Mouse (Mus musculus) megakaryocyte, embryonic 14.5 days (primary cell): ENCODE measurements around the gene Tbc1d2b. TPM values are rescaled to one million over a fixed set of nuclear protein-coding genes. Genes with fewer than 3 reads are reported as not detected.

Experiments used
- H3K27me3 ChIP-seq: replicated peaks from 2 replicates; pipeline ENCODE3; 2012; ENCODE audit warnings: inconsistent platforms
- H3K36me3 ChIP-seq: replicated peaks from 2 replicates; pipeline ENCODE3; 2012; ENCODE audit warnings: low read length, inconsistent platforms, mixed read lengths
- H3K4me1 ChIP-seq: 2 replicates; pipeline ENCODE4 v1.6.1; 2012; ENCODE audit warnings: inconsistent platforms
- H3K4me3 ChIP-seq: replicated peaks from 2 replicates; pipeline ENCODE3; 2012; ENCODE audit warnings: moderate library complexity, mild to moderate bottlenecking, inconsistent platforms
- H3K9me3 ChIP-seq: 2 replicates; pipeline ENCODE4 v1.6.1; 2012; ENCODE audit warnings: inconsistent platforms
- FLI1 ChIP-seq: IDR thresholded peaks from 2 replicates; pipeline ENCODE4 v1.6.1; 2012; ENCODE audit warnings: low read length, inconsistent platforms, mixed read lengths
- GATA1 ChIP-seq: IDR thresholded peaks from 3 replicates; pipeline ENCODE4 v1.6.1; 2012; ENCODE audit warnings: mixed read lengths, low read length, inconsistent platforms, borderline replicate concordance
- polyA plus RNA-seq: library from polyadenylated mRNA; stranded (reverse); fragments of >175 nt; gene quantifications from 2 replicates; pipeline ENCODE4 v1.2.3, GENCODE M21; 2012; ENCODE audit warnings: low replicate concordance; ENCODE audit not compliant: insufficient read depth

Tbc1d2b gene
- polyA plus RNA-seq, 1 experiment = 4.0 TPM

DNA sequence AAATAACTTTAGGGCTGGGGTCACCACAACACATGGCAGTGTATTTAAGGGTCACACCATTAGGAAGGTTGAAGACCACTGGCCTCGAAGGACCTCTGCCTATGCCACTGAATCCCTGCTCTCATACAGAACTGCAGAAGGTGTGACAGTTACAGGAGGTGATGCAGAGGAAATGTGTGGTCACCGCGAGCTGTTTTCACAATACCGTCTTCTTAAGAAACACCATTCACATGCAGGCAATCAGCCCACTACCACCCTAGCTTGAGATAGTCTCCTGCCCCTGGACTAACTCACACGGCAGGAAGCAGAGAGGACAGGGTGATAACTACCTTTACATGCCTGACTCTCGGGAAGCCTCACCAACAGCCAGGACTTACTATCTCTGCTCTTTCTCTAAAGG is 25.4 kb downstream of the Tbc1d2b start:
- Histone ChIP-seq H3K4me3 (peak overlapping the region; percentile 34), H3K9me3 (no peaks in the 10 kb centered on the region), H3K4me1 (peaks cover 99% of the 10 kb centered on the region), H3K36me3 (peaks cover 61% of the 10 kb centered on the region), H3K27me3 (no peaks in the 10 kb centered on the region)
- TF ChIP-seq GATA1 = no peak

DNA sequence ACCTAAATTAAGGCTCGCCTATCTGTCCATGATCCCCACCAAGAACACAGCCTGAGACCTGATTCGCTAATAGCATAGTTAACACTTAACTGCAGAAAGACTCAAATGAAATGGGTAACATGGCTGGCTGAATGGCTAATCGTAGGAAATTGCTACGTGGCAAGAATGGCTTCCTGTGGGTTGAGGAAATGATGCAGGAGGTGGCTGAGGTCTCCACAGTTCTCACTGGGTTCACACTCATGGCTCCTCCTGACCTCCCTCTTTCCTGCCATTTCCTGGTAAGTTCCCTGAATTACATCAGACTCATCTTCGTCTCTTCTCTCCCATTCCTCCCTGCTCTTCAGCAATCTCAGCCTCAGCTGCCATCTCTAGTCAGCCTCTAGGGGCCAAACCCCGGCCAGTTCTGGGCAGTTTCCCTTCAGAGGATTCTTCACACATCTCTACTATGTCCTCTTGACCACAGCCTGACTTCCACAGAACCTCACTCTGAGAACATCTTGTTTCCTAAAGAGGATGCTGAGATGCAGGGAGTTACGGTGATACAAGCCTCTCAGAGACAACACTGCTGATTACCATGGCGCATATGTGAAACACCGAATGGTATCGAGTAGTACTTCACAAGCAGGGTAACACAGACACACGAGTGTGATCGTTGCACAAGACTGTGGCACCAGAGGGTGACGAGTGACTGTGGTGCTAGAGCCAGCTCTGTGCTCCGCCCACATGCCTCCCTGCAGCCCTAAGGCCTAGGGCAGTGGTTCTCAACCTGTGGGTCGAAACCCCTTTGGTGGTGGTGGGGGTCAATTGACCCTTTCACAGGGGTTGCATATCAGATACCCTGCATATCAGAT is 26.1 kb downstream of the Tbc1d2b start:
- peaks cover 61% of the 10 kb centered on the region for H3K36me3 ChIP-seq
- no peaks in the 10 kb centered on the region for H3K27me3 ChIP-seq
- H3K4me3 ChIP-seq = peak overlapping the region; percentile 69
- TF ChIP-seq FLI1 (no peak), GATA1 (no peak)
- H3K9me3 ChIP-seq = no peaks in the 10 kb centered on the region
- peaks cover 99% of the 10 kb centered on the region for H3K4me1 ChIP-seq

DNA sequence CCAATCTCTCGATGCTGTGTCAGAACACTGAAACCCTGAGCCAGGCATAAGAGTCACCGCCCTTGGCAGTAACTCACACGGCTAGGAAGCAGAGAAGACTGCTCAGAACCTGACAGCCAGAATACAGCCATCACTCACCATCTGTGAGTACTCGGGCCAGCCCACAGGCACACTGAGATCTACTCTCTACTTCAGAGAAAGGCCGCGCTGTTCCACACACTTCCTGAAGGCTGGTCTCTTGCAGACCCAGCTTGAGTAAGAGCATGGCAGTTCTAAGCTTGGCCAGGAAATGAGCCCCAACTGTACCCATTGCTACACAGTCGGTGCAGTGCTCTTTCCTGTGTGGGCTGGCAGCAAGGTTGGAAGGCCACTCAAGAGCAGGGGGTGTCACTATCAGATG is 27.7 kb downstream of the Tbc1d2b start:
- Histone ChIP-seq H3K4me3 (peak overlapping the region; percentile 82), H3K27me3 (no peaks in the 10 kb centered on the region), H3K36me3 (peaks cover 57% of the 10 kb centered on the region), H3K4me1 (peaks cover 99% of the 10 kb centered on the region), H3K9me3 (no peaks in the 10 kb centered on the region)
- TF ChIP-seq GATA1 = no peak
- TF ChIP-seq FLI1 = no peak

DNA sequence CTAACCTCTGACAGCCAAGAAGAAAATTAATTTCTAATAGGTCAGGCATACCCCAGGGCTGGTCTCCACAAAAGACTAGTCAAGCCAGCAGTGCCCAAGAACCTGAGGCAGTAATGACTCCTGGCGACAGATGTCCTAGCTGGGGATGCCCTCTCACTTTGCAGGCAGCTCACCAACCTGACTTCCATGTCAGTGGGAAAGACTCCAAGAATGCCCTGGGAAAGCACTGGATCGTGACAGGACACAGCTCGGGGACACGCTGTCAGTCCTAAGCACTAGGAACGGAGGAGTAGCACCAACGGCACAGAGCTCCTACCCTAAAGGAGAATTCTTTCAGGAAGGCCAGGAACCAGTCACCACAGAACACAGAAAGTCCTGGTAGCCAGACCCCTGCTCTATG is 28.3 kb downstream of the Tbc1d2b start:
- Histone ChIP-seq H3K36me3 (peaks cover 53% of the 10 kb centered on the region), H3K4me1 (peaks cover 99% of the 10 kb centered on the region), H3K4me3 (peak overlapping the region; percentile 82)

DNA sequence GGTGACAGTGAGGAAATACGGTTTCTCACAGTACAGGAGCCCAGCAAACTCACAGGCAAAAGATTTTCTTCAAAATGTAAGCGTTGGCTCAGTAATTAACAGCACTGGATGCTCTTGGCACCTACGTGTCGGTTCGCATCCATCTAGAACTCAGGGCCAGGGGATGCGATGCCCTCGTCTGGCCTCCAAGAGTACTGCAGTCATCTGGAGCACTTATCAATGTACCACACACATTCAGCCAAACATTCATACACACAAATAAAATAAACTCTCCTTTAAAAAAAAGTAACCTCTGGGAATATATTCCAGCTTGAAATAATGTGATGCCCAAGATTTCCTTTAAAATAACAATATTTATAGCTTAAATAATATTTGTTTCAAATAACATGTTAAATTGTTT is 29.0 kb downstream of the Tbc1d2b start:
- TF ChIP-seq FLI1 (no peak), GATA1 (no peak)
- Histone ChIP-seq H3K4me3 (no peak overlapping the region), H3K36me3 (peaks cover 47% of the 10 kb centered on the region), H3K9me3 (no peaks in the 10 kb centered on the region), H3K27me3 (no peaks in the 10 kb centered on the region), H3K4me1 (peaks cover 99% of the 10 kb centered on the region)

More for the DNA sequence above, 28.3 kb downstream of the Tbc1d2b start:
- Histone ChIP-seq H3K27me3 (no peaks in the 10 kb centered on the region), H3K9me3 (no peaks in the 10 kb centered on the region)
- TF ChIP-seq GATA1 = no peak
- TF ChIP-seq FLI1 = no peak

DNA sequence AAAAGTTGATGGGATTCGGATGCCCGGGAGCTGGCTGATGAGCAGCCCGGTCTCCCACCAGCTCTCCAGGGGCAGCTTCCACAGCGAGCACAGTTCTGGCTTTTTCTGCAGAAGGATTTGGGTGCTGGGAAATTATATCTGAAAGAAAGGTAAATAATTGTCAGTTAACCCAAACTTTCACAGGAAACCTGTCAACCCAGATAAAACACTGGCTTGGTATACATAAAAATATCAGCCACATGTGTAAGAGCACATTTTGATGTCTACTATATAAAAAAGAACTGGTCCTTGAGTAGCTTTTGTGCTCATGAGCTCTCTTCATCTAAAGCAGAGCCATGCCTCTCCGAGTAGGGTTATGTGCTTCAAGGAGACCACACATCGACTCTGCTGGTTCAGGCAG is 29.6 kb downstream of the Tbc1d2b start:
- Histone ChIP-seq H3K4me1 (peaks cover 99% of the 10 kb centered on the region), H3K27me3 (no peaks in the 10 kb centered on the region), H3K9me3 (no peaks in the 10 kb centered on the region), H3K36me3 (peaks cover 46% of the 10 kb centered on the region), H3K4me3 (no peak overlapping the region)
- TF ChIP-seq GATA1 (no peak), FLI1 (no peak)

DNA sequence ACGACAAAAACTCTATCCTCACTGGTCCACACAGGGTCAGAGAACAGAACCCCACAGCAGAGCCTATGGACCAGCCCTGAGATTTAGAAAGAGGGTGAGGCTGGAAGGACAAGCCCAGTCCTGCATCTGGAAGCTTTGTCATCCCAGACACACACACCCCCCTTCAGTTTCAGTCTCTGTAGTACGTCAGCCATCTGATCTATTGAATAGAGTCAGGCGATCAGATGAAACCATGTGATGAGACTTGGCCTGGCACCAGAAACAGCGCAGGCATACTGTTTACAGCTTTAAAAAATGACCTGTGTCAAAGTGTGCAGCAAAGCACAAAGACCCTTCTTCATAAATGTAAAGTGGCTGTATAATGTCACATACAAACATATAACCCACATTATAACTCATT is 30.0 kb downstream of the Tbc1d2b start:
- peaks cover 42% of the 10 kb centered on the region for H3K36me3 ChIP-seq
- no peak overlapping the region for H3K4me3 ChIP-seq
- TF ChIP-seq FLI1 (no peak), GATA1 (no peak)

DNA sequence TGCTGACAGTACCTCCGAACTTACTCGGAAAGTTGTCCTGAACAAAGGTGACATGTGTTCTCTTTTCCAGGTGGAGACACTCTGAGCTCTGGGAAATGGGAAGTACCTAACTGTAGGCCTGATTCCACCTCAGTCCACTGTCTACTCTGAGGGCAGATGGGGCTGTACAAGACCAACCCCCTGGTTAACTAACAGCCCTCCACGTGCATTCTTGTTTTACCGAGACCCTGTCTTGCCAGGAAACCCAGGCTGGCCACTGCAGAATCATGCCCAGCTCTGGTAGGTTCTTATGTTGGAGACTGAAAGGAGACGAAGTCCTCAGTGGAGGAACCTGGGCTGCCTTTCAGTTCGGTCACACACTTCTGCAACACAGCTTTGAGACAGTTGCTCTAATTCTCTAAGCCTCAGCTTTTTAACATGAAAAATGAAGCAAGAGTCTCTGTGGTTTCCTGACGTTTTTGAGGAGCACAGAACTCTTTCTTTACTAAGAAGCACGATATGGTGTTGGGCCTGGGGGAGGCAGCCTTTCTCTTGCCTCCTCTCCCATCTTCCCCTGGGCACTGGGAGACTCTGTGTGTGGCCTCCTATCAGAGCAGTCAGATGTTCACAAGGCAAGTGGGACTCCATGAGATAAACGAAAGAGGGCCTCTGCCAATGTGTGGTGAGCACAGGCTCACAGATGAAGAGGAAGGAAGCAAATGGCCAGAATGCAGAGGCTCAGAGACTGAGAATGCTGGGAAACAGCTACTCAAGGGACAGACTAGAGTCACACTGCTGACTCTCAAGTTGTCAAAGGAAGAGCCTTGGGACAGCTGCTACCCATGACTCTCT is 33.2 kb downstream of the Tbc1d2b start:
- Histone ChIP-seq H3K9me3 (no peaks in the 10 kb centered on the region), H3K4me1 (peaks cover 93% of the 10 kb centered on the region), H3K36me3 (peaks cover 52% of the 10 kb centered on the region), H3K27me3 (no peaks in the 10 kb centered on the region), H3K4me3 (peak overlapping the region; percentile 85)
- TF ChIP-seq GATA1 (0 out of 3 replicates have a peak, but pooled peaks have one; percentile 75), FLI1 (no peak)

More for the DNA sequence above, 30.0 kb downstream of the Tbc1d2b start:
- peaks cover 99% of the 10 kb centered on the region for H3K4me1 ChIP-seq
- no peaks in the 10 kb centered on the region for H3K27me3 ChIP-seq
- no peaks in the 10 kb centered on the region for H3K9me3 ChIP-seq

DNA sequence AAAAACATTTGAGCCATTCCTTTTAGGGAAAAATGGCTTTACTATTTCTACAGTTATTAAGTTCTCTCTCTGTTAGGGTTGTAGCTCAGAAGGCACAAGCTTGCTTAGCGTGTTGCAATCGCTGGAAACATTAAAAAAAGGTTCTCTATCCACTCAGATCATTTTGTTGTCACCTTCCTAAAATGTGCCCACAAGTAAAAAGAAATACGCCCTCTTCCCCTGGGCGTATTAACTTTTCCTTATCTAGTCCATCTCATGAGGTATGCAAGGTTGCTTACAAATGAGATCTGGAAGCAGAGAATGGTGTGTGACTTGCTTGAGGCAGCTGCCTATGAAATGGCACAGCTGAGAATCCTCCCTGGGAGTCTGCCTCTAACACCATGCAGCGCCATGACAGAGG is 33.8 kb downstream of the Tbc1d2b start:
- H3K4me1 ChIP-seq = peaks cover 91% of the 10 kb centered on the region
- H3K4me3 ChIP-seq = peak overlapping the region; percentile 85
- TF ChIP-seq GATA1 (no peak), FLI1 (no peak)
- H3K36me3 ChIP-seq = peaks cover 52% of the 10 kb centered on the region
- no peaks in the 10 kb centered on the region for H3K27me3 ChIP-seq
- no peaks in the 10 kb centered on the region for H3K9me3 ChIP-seq
